Mouse (Mus musculus): ENCODE data around the gene Sh2d5. TPM values are rescaled to one million over a fixed set of nuclear protein-coding genes. Genes with fewer than 3 reads are reported as not detected.

Gene Sh2d5
- total and polyA plus RNA-seq, 3 experiments = 2.0 to 2.8 TPM; not detected in 1

DNA sequence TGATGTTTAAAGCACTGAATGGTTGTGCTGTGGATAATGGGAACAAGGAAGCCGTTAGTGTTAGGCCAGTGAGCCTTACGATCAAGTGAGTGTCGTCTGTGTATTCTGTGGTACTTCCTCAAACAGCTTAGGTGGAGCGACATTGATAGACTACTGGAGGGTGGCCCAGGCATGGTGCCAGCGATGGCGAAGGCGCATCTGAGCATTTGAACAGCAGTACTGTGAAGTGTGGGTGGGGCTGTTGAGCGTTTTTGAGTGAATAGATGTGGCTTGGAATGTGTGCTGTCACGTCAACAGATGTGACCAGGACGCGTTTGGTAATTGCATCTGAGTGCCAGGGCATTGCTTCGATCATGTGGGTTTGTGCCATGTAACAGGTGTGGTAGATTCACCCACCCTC lies 57.5 kb downstream of the Sh2d5 start:
- Histone ChIP-seq H3K9ac (ENCODE audit: control insufficient read depth, low read depth, low read length, poor library complexity, severe bottlenecking) (peak overlapping the region; percentile 44), H3K27me3 (ENCODE audit: control insufficient read depth in 1 of 2, insufficient read depth in 2 of 2, low read length in 2 of 2) (no peaks in the 10 kb centered on the region), H3K9me3 (replicated peaks; ENCODE audit: insufficient read depth, low read length) (no peaks in the 10 kb centered on the region), H3K36me3 (ENCODE audit: control insufficient read depth in 1 of 2, insufficient read depth in 2 of 2, low read length in 2 of 2) (peaks cover 11 to 20% of the 10 kb centered on the region in 2 experiments), H3K79me2 (ENCODE audit: control insufficient read depth, insufficient read depth, low read length, poor library complexity) (peaks cover 29% of the 10 kb centered on the region), H3K27ac (ENCODE audit: control insufficient read depth, low read depth, low read length) (peak overlapping the region; percentile 87), H3K4me1 (ENCODE audit: control insufficient read depth in 1 of 2, insufficient read depth in 2 of 2, low read length in 2 of 2) (peaks cover 9 to 28% of the 10 kb centered on the region in 2 experiments; a peak in 3 of 4 replicates), H3K4me3 (ENCODE audit: control insufficient read depth in 1 of 2, insufficient read depth in 1 of 2, low read depth in 2 of 2, low read length in 2 of 2) (no peak overlapping the region)
- peak; percentile 97 for DNase-seq (ENCODE audit: low read depth, low spot score)
- TF ChIP-seq RAD21 (IDR thresholded peaks at IDR 0.05; ENCODE audit: low read depth, low read length) = no peak
- no peak for TF ChIP-seq RCOR1 (IDR thresholded peaks at IDR 0.05; ENCODE audit: low read depth, low read length)
- TF ChIP-seq HCFC1 (IDR thresholded peaks at IDR 0.05; ENCODE audit: low read depth, low read length) = 0 out of 2 replicates have a peak, but pooled peaks have one; percentile 42
- no peak for TF ChIP-seq POLR2AphosphoS2 (IDR thresholded peaks at IDR 0.05; ENCODE audit: low read length)
- TF ChIP-seq TCF12 (IDR thresholded peaks at IDR 0.05; ENCODE audit: low read depth, low read length) = no peak; the same call in 1 of the 2 replicates
- peak; percentile 78 for TF ChIP-seq ELF1 (IDR thresholded peaks at IDR 0.05; ENCODE audit: low read depth, low read length)
- no peak for TF ChIP-seq MEF2A (IDR thresholded peaks at IDR 0.05; ENCODE audit: extremely low read depth, insufficient replicate concordance, low read depth, low read length, poor library complexity, severe bottlenecking)
- no peak for TF ChIP-seq NELFE (IDR thresholded peaks at IDR 0.05; ENCODE audit: low read depth, low read length)
- no peak for TF ChIP-seq TBP (IDR thresholded peaks at IDR 0.05; ENCODE audit: low read depth, low read length)
- no peak for TF ChIP-seq ZMIZ1 (IDR thresholded peaks at IDR 0.05; ENCODE audit: low read depth, low read length)
- peak; percentile 82 for TF ChIP-seq SIN3A (IDR thresholded peaks at IDR 0.05; ENCODE audit: low read length)
- TF ChIP-seq JUND (IDR thresholded peaks at IDR 0.05; ENCODE audit: low read depth, low read length) = no peak
- TF ChIP-seq BHLHE40 (IDR thresholded peaks at IDR 0.05; ENCODE audit: borderline replicate concordance, low read depth, low read length) = no peak
- peak; percentile 53; the same call in 1 of the 2 replicates for TF ChIP-seq MAX (IDR thresholded peaks at IDR 0.05; ENCODE audit: low read length)
- TF ChIP-seq NRF1 (IDR thresholded peaks at IDR 0.05; ENCODE audit: insufficient read depth, low read depth, low read length, poor library complexity, severe bottlenecking) = peak; percentile 34; the same call in 1 of the 2 replicates
- TF ChIP-seq MYC (IDR thresholded peaks at IDR 0.05; ENCODE audit: low read depth, low read length) = 0 out of 2 replicates have a peak, but pooled peaks have one; percentile 57
- TF ChIP-seq USF1 (IDR thresholded peaks at IDR 0.05; ENCODE audit: low read depth, low read length) = no peak
- no peak for TF ChIP-seq ZKSCAN1 (IDR thresholded peaks at IDR 0.05; ENCODE audit: low read depth, low read length)
- TF ChIP-seq KAT2A (conservative IDR thresholded peaks at IDR 0.05; ENCODE audit: low read depth, low read length) = no peak
- TF ChIP-seq CTCF (IDR thresholded peaks at IDR 0.05 in 2 of 3, conservative IDR thresholded peaks at IDR 0.05 in 1 of 3; ENCODE audit: control insufficient read depth in 1 of 3, insufficient read depth in 1 of 3, low read depth in 2 of 3, low read length in 3 of 3, poor library complexity in 1 of 3, severe bottlenecking in 1 of 3) = no peak
- no peak for TF ChIP-seq ZNF384 (IDR thresholded peaks at IDR 0.05; ENCODE audit: low read depth, low read length)
- TF ChIP-seq MAZ (IDR thresholded peaks at IDR 0.05; ENCODE audit: low read depth, low read length) = no peak
- TF ChIP-seq ZC3H11A (IDR thresholded peaks at IDR 0.05; ENCODE audit: low read depth, low read length) = no peak
- TF ChIP-seq GATA1 (IDR thresholded peaks at IDR 0.05; ENCODE audit: low read depth, low read length) = no peak
- peak; percentile 46 to 50; a peak in 2 of 4 replicates for TF ChIP-seq EP300 (IDR thresholded peaks at IDR 0.05; ENCODE audit: low read depth in 1 of 2, low read length in 2 of 2)
- TF ChIP-seq UBTF (IDR thresholded peaks at IDR 0.05; ENCODE audit: borderline replicate concordance, insufficient read depth, low read depth, low read length) = no peak
- TF ChIP-seq POLR2A (IDR thresholded peaks at IDR 0.05; ENCODE audit: control insufficient read depth in 1 of 2, insufficient read depth in 1 of 2, low read depth in 1 of 2, low read length in 2 of 2, poor library complexity in 1 of 2) = no peak
- TF ChIP-seq GABPA (IDR thresholded peaks at IDR 0.05; ENCODE audit: low read depth, low read length) = no peak
- peak; percentile 81 for TF ChIP-seq ETS1 (IDR thresholded peaks at IDR 0.05; ENCODE audit: low read depth, low read length)
- no peak for TF ChIP-seq POLR2AphosphoS5 (IDR thresholded peaks at IDR 0.05; ENCODE audit: borderline replicate concordance, low read depth, low read length)
- TF ChIP-seq CHD2 (IDR thresholded peaks at IDR 0.05; ENCODE audit: low read length) = no peak
- no peak for TF ChIP-seq USF2 (IDR thresholded peaks at IDR 0.05; ENCODE audit: borderline replicate concordance in 1 of 2, insufficient read depth in 1 of 2, low read depth in 1 of 2, low read length in 2 of 2)
- peak; percentile 5; the same call in 1 of the 2 replicates for TF ChIP-seq TAL1 (IDR thresholded peaks at IDR 0.05; ENCODE audit: low read length)
- TF ChIP-seq MXI1 (IDR thresholded peaks at IDR 0.05; ENCODE audit: low read depth, low read length) = peak; percentile 82
- no peak for TF ChIP-seq SMC3 (IDR thresholded peaks at IDR 0.05; ENCODE audit: low read depth, low read length)
- TF ChIP-seq E2F4 (IDR thresholded peaks at IDR 0.05; ENCODE audit: borderline replicate concordance, low read depth, low read length) = no peak
- no peak for TF ChIP-seq MYB (IDR thresholded peaks at IDR 0.05; ENCODE audit: low read depth, low read length)
- no peak for TF ChIP-seq MAFK (IDR thresholded peaks at IDR 0.05; ENCODE audit: borderline replicate concordance, low read depth, low read length)
